Mouse (Mus musculus) G1E (cell line): ENCODE results near the gene Myl9.

ENCODE experiments used
- CTCF ChIP-seq: IDR thresholded peaks from 2 replicates; pipeline ENCODE4 v1.5.1; 2012; ENCODE audit warnings: low read depth, low read length, inconsistent platforms, mixed read lengths
- GATA1 ChIP-seq: IDR thresholded peaks from 2 replicates; pipeline ENCODE4 v1.6.1; 2012; ENCODE audit warnings: borderline replicate concordance, low read length, inconsistent platforms, mixed read lengths

- TF ChIP-seq CTCF (no peak), GATA1 (no peak)
Measured at GRCm38 (mm10) chr2:156731592-156731991, 43.6 kb upstream of the Myl9 start.
